Mouse (Mus musculus) MEL (cell line): ENCODE data around the gene Adamtsl4.

Source experiments
- BHLHE40 ChIP-seq: IDR thresholded peaks from 2 replicates; pipeline ENCODE4 v1.6.1; 2012; ENCODE audit warnings: low read depth, mild to moderate bottlenecking, inconsistent platforms, low read length, improper control_type of control experiment, borderline replicate concordance
- HCFC1 ChIP-seq: IDR thresholded peaks from 2 replicates; pipeline ENCODE4 v1.6.1; 2012; ENCODE audit warnings: low read depth, mild to moderate bottlenecking, inconsistent platforms, low read length, improper control_type of control experiment, moderate library complexity
- POLR2A ChIP-seq, 2 experiments: IDR thresholded peaks; 2 replicates each; pipeline ENCODE4 v1.6.1; 2011 to 2012; ENCODE audit warnings: low read length in 2 of 2, mild to moderate bottlenecking in 2 of 2, control low read depth in 1 of 2, improper control_type of control experiment in 1 of 2, low read depth in 1 of 2, moderate library complexity in 1 of 2; ENCODE audit not compliant: control insufficient read depth in 1 of 2, insufficient read depth in 1 of 2, poor library complexity in 1 of 2
- POLR2AphosphoS2 ChIP-seq: IDR thresholded peaks from 2 replicates; pipeline ENCODE4 v1.6.1; 2011; ENCODE audit warnings: low read length, improper control_type of control experiment
- TAL1 ChIP-seq: IDR thresholded peaks from 2 replicates; pipeline ENCODE4 v1.6.1; 2012; ENCODE audit warnings: mild to moderate bottlenecking, inconsistent platforms, low read length, moderate library complexity, mixed read lengths

DNA sequence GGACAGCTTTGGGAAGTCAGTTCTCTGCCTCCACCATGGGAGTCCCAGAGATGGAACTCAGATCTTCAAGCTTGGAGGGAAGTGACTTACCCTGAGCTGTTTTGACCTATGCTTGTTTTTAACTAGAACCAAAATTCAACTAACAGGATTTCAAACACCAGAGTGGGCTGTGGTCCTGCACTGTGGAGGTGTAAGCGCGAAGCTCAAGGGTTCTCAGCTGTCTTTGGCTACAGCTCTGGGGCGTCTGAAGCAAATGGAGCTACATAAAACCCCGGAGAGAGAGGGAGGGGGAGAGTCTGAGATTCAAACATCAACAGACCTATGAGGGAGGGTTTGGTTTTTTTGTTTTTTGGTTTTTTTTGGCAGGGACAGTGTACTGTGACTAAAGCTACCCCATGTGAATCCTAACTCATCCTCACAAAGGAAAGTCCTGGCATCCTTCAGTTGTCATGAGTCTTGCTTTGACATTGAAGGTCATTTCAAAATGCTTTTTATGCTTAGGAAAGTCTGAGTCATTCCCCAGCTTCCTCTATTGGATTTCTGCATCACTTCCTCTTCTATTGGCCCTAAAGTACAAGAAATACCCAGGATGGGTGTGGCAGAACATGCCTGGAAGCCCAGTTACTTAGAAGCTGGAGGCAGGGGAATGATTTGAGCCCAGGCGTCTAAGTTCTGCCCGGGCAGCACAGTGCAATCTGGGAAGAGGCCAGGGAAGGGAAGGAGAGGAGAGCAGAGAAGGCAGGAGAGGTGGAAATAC, 37.3 kb downstream of the Adamtsl4 start:
- peak; percentile 72 for TF ChIP-seq HCFC1
- TF ChIP-seq BHLHE40 = 0 out of 2 replicates have a peak, but pooled peaks have one; percentile 18
- TF ChIP-seq POLR2A (IDR thresholded peaks at IDR 0.05; ENCODE audit: control insufficient read depth in 1 of 2, insufficient read depth in 1 of 2, low read depth in 1 of 2, low read length in 2 of 2, poor library complexity in 1 of 2) = peak in 1 of 2 experiments; percentile 47; a peak in 2 of 4 replicates
- no peak for TF ChIP-seq TAL1
- TF ChIP-seq POLR2AphosphoS2 = peak; percentile 49; the same call in 1 of the 2 replicates
